Mouse (Mus musculus): ENCODE measurements around the gene Lsamp.
"Not testable (repeated sequence)": the region's sequence is repeated elsewhere in the genome, so short reads cannot be mapped to it uniquely, and the experiment has no call there.

Lsamp gene

GRCm38 (mm10) chr16:41900783-41901182 lies 1916.6 kb downstream of the Lsamp start:
- no peak for DNase-seq (ENCODE audit: extremely low read depth, low read depth, low spot score)

GRCm38 (mm10) chr16:41903654-41904053 lies 1919.5 kb downstream of the Lsamp start:
- no peak for DNase-seq (ENCODE audit: extremely low read depth, low read depth, low spot score)

- no peak for DNase-seq (ENCODE audit: extremely low read depth, low read depth, low spot score)
Measured at GRCm38 (mm10) chr16:41912584-41913193, 1928.5 kb downstream of the Lsamp start.

- DNase-seq (ENCODE audit: extremely low read depth, low read depth, low spot score), result no peak
Measured at GRCm38 (mm10) chr16:41913346-41913745, 1929.2 kb downstream of the Lsamp start.

GRCm38 (mm10) chr16:41916342-41916741 lies 1932.2 kb downstream of the Lsamp start:
- no peak for DNase-seq (ENCODE audit: extremely low read depth, low read depth, low spot score)

- DNase-seq (ENCODE audit: extremely low read depth, low read depth, low spot score), result no peak
Measured at GRCm38 (mm10) chr16:41917057-41917821, 1933.1 kb downstream of the Lsamp start.

GRCm38 (mm10) chr16:41929546-41929945 lies 1945.4 kb downstream of the Lsamp start:
- no peak for DNase-seq (ENCODE audit: extremely low read depth, low read depth, low spot score)

- no peak for DNase-seq (ENCODE audit: extremely low read depth, low read depth, low spot score)
Measured at GRCm38 (mm10) chr16:41935701-41936100, 1951.5 kb downstream of the Lsamp start.

- no peak for DNase-seq (ENCODE audit: extremely low read depth, low read depth, low spot score)
Measured at GRCm38 (mm10) chr16:41936908-41937595, 1952.9 kb downstream of the Lsamp start.

GRCm38 (mm10) chr16:41937596-41937990 lies 1953.4 kb downstream of the Lsamp start:
- DNase-seq (ENCODE audit: extremely low read depth, low read depth, low spot score), result no peak

GRCm38 (mm10) chr16:41938258-41938657 lies 1954.1 kb downstream of the Lsamp start:
- no peak for DNase-seq (ENCODE audit: extremely low read depth, low read depth, low spot score)

GRCm38 (mm10) chr16:41941591-41942315 lies 1957.6 kb downstream of the Lsamp start:
- no peak for DNase-seq (ENCODE audit: extremely low read depth, low read depth, low spot score)

GRCm38 (mm10) chr16:41957811-41958210 lies 1973.7 kb downstream of the Lsamp start:
- DNase-seq (ENCODE audit: extremely low read depth, low read depth, low spot score), result no peak

GRCm38 (mm10) chr16:41965636-41966035 lies 1981.5 kb downstream of the Lsamp start:
- no peak for DNase-seq (ENCODE audit: extremely low read depth, low read depth, low spot score)

- no peak for DNase-seq (ENCODE audit: extremely low read depth, low read depth, low spot score)
Measured at GRCm38 (mm10) chr16:41969215-41969614, 1985.1 kb downstream of the Lsamp start.

GRCm38 (mm10) chr16:41974866-41975719 lies 1990.9 kb downstream of the Lsamp start:
- DNase-seq (ENCODE audit: extremely low read depth, low read depth, low spot score), result no peak

- DNase-seq (ENCODE audit: extremely low read depth, low read depth, low spot score), result no peak
Measured at GRCm38 (mm10) chr16:41976897-41977296, 1992.7 kb downstream of the Lsamp start.

- DNase-seq (ENCODE audit: extremely low read depth, low read depth, low spot score), result no peak
Measured at GRCm38 (mm10) chr16:41996956-41997355, 2012.8 kb downstream of the Lsamp start.

- DNase-seq (ENCODE audit: extremely low read depth, low read depth, low spot score), result no peak
Measured at GRCm38 (mm10) chr16:42002925-42003324, 2018.8 kb downstream of the Lsamp start.

GRCm38 (mm10) chr16:42003506-42003905 lies 2019.3 kb downstream of the Lsamp start:
- DNase-seq (ENCODE audit: extremely low read depth, low read depth, low spot score), result not testable (repeated sequence)
